9 mouse cellular contexts compared by ENCODE assay signal in genomic region chr3:101145292-101146046, GRCm38 (mm10). TPM values are rescaled to one million over a fixed set of nuclear protein-coding genes. Genes with fewer than 3 reads are reported as not detected.
DNase-seq lines count a peak whose midpoint lies in the region; ATAC-seq and TF ChIP-seq lines count a peak whose summit lies in the region.
"Had no signal": no experiment of that assay in that cellular context is flagged by ENCODE, and none has a peak within 500 bp of the region (broad histone marks: within the 10 kb centered on the region; RNA-seq: fewer than 3 reads in every experiment).

No protein-coding gene starts in this region.

- peak; percentile 16 to 46 for DNase-seq in heart, adult 18-20 months
- DNase-seq in heart, postnatal 4 days: no peak
- DNase-seq in kidney, postnatal 14 days: peak; percentile 29
- DNase-seq in ovary, adult 18-20 months (ENCODE audit: low spot score): no peak
- DNase-seq in liver, postnatal 0 days: no peak

- H3K4me1 ChIP-seq in forebrain, embryonic 12.5 days: peaks cover 25% of the 10 kb centered on the region
- peaks cover 18% of the 10 kb centered on the region for H3K4me1 ChIP-seq in neural tube, embryonic 12.5 days
- H3K4me1 ChIP-seq in liver, postnatal 0 days (ENCODE audit: insufficient read depth): no peaks in the 10 kb centered on the region

- WGBS in forebrain, embryonic 12.5 days: 35% methylated on average over 10 of the region's 10 CpGs
- WGBS in neural tube, embryonic 12.5 days: 39% methylated on average over 10 of the region's 10 CpGs
- 47% methylated on average over 10 of the region's 10 CpGs for WGBS in liver, postnatal 0 days (ENCODE audit: insufficient replicate concordance)

- TF ChIP-seq EP300 in liver, postnatal 0 days (IDR thresholded peaks at IDR 0.05; ENCODE audit: low read depth): no peak

- no peak for TF ChIP-seq CTCF in liver, postnatal 0 days (IDR thresholded peaks at IDR 0.05; ENCODE audit: low read depth)

- H3K36me3 ChIP-seq in forebrain, embryonic 12.5 days (replicated peaks): no peaks in the 10 kb centered on the region
- no peaks in the 10 kb centered on the region for H3K36me3 ChIP-seq in neural tube, embryonic 12.5 days
- H3K36me3 ChIP-seq in liver, postnatal 0 days (replicated peaks; ENCODE audit: insufficient read depth, low read length): no peaks in the 10 kb centered on the region

- H3K9me3 ChIP-seq in forebrain, embryonic 12.5 days: 0 out of 2 replicates have a peak, but pooled peaks cover 3% of the 10 kb centered on the region
- no peaks in the 10 kb centered on the region for H3K9me3 ChIP-seq in neural tube, embryonic 12.5 days
- H3K9me3 ChIP-seq in liver, postnatal 0 days (ENCODE audit: low read length): peaks cover 6% of the 10 kb centered on the region; the same call in 1 of the 2 replicates

- no peaks in the 10 kb centered on the region; the same call in 1 of the 2 replicates for H3K27me3 ChIP-seq in forebrain, embryonic 12.5 days
- no peaks in the 10 kb centered on the region for H3K27me3 ChIP-seq in neural tube, embryonic 12.5 days (replicated peaks)
- H3K27me3 ChIP-seq in liver, postnatal 0 days (ENCODE audit: insufficient read depth, low read length): no peaks in the 10 kb centered on the region

- H3K9ac ChIP-seq in forebrain, embryonic 12.5 days: no peak overlapping the region
- no peak overlapping the region for H3K9ac ChIP-seq in neural tube, embryonic 12.5 days
- no peak overlapping the region for H3K9ac ChIP-seq in liver, postnatal 0 days (replicated peaks)

- H3K27ac ChIP-seq in forebrain, embryonic 12.5 days: peak overlapping the region; percentile 63
- H3K27ac ChIP-seq in neural tube, embryonic 12.5 days: no peak overlapping the region; the same call in 1 of the 2 replicates
- H3K27ac ChIP-seq in liver, postnatal 0 days (ENCODE audit: low read depth): no peak overlapping the region

- H3K4me2 ChIP-seq in forebrain, embryonic 12.5 days: peak overlapping the region; percentile 33
- H3K4me2 ChIP-seq in neural tube, embryonic 12.5 days (replicated peaks): peak overlapping the region; percentile 46
- H3K4me2 ChIP-seq in liver, postnatal 0 days (ENCODE audit: low read depth, low read length): no peak overlapping the region

- H3K4me3 ChIP-seq in forebrain, embryonic 12.5 days (replicated peaks): no peak overlapping the region
- no peak overlapping the region for H3K4me3 ChIP-seq in neural tube, embryonic 12.5 days
- no peak overlapping the region for H3K4me3 ChIP-seq in liver, postnatal 0 days (ENCODE audit: low read depth, low read length)

- peak; percentile 32 for ATAC-seq in activated CD4-positive, CD25-positive, alpha-beta regulatory T cell, adult 4 months
- peak; percentile 76 for ATAC-seq in forebrain, embryonic 12.5 days (ENCODE audit: low FRiP score)
- ATAC-seq in neural tube, embryonic 12.5 days (ENCODE audit: low FRiP score, low read depth): peak; percentile 70
- no peak for ATAC-seq in liver, postnatal 0 days

RNA-seq across cellular contexts. Expression of gene Ptgfrn, which starts 35.4 kb away (rescaled TPM):
- 10 to 100 TPM; 19.8 to 21.3 TPM for total RNA-seq in heart, adult 18-20 months (2021)
- total RNA-seq in heart, postnatal 4 days (2021): 10 to 100 TPM; 87.6 to 89.2 TPM
- 1 to 10 TPM; 1.1 to 1.5 TPM for polyA plus RNA-seq in activated CD4-positive, CD25-positive, alpha-beta regulatory T cell, adult 4 months (2017; shearing (Covaris generic))
- 3.9 and 4.5 TPM in 2 replicates for polyA plus RNA-seq in forebrain, embryonic 12.5 days (2016; fragmentation: Nextera tagmentation; extraction: Ambion mirVana)
- 3.0 and 3.1 TPM in 2 replicates for polyA plus RNA-seq in neural tube, embryonic 12.5 days (2016; fragmentation: Nextera tagmentation; extraction: Ambion mirVana)
- 0.26 and 0.35 TPM in 2 replicates for polyA plus RNA-seq in liver, postnatal 0 days (2015; fragmentation: Nextera tagmentation; extraction: Ambion mirVana)
- total RNA-seq: MEL had no signal

Comparison
In these comparisons a context has a peak if more than half of its experiments do, and no peak if none do; other contexts are left out.
1. DNase-seq: peak in heart, adult 18-20 months (2 of 2) and kidney, postnatal 14 days (single experiment); none in heart, postnatal 4 days (single experiment), ovary, adult 18-20 months (single experiment) and liver, postnatal 0 days (single experiment).